Mouse (Mus musculus): ENCODE measurements around the gene Tspan9. TPM values are rescaled to one million over a fixed set of nuclear protein-coding genes. Genes with fewer than 3 reads are reported as not detected.

Gene Tspan9
- polyA plus RNA-seq, 1 experiment from 2014 or later, result 130 TPM

DNA sequence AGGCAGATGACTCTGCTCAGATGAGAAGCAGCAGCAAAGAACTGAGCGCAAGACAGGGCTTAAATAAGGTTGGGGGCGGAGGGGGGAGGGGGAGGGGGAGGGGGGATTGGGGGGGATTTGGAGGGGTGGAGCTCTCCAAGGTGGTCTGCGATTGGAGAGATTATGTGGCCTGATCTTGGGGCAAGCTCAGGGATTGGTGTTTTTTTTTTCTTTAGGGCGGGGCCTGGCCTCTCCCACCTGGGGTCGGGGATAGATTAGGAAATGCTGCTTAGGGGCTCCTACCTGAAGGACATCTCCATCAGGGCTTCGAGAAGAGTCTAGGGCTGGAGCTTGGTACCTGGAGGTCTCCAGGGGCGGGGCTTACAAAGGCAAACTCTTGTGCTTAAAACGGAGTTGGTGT lies 21.2 kb upstream of the Tspan9 start:
- Histone ChIP-seq H3K4me3 (ENCODE audit: low read depth, low read length) (no peak overlapping the region), H3K4me1 (ENCODE audit: control insufficient read depth, insufficient read depth, low read length) (peaks cover 6% of the 10 kb centered on the region; the same call in 1 of the 2 replicates), H3K4me2 (ENCODE audit: low read depth, low read length) (no peak overlapping the region), H3K27ac (replicated peaks; ENCODE audit: low read depth, low read length) (no peak overlapping the region), H3K9me3 (ENCODE audit: control insufficient read depth, low read length) (no peaks in the 10 kb centered on the region), H3K27me3 (replicated peaks; ENCODE audit: control insufficient read depth, insufficient read depth, low read length) (no peaks in the 10 kb centered on the region), H3K36me3 (ENCODE audit: control insufficient read depth, insufficient read depth, low read length) (no peaks in the 10 kb centered on the region), H3K9ac (ENCODE audit: low read depth, low read length) (no peak overlapping the region)
- 86% methylated on average over 7 of the region's 8 CpGs for WGBS
- DNase-seq (ENCODE audit: low spot score) (no peak), ATAC-seq (ENCODE audit: low read depth) (no peak)

DNA sequence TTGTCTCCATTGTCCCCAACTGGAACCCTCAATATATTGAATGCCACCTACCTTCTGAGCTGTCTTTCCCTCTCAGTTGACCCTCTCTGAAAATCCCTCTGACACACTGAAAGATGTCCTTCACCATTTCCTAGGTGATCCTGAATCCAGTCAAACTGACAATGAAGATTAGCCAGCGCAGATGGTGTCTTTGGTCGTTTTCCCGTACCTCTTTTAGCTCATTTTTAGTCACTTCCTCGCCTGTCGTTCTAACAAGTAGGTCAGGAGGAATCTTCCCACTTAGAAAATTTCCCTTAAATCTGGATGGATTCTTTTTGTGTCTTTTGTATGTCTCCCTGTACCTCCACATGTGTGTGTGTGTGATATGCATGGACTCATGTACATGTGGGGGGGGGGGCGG lies 15.7 kb upstream of the Tspan9 start:
- no peaks in the 10 kb centered on the region for H3K36me3 ChIP-seq (ENCODE audit: control insufficient read depth, insufficient read depth, low read length)
- 89% methylated on average over 6 of the region's 6 CpGs for WGBS
- no peak overlapping the region for H3K9ac ChIP-seq (ENCODE audit: low read depth, low read length)
- no peak overlapping the region for H3K4me2 ChIP-seq (ENCODE audit: low read depth, low read length)
- H3K9me3 ChIP-seq (ENCODE audit: control insufficient read depth, low read length), result no peaks in the 10 kb centered on the region
- no peak overlapping the region for H3K27ac ChIP-seq (replicated peaks; ENCODE audit: low read depth, low read length)
- ATAC-seq (ENCODE audit: low read depth) (no peak), DNase-seq (ENCODE audit: low spot score) (no peak)
- no peaks in the 10 kb centered on the region for H3K27me3 ChIP-seq (replicated peaks; ENCODE audit: control insufficient read depth, insufficient read depth, low read length)
- H3K4me1 ChIP-seq (ENCODE audit: control insufficient read depth, insufficient read depth, low read length), result no peaks in the 10 kb centered on the region
- no peak overlapping the region for H3K4me3 ChIP-seq (ENCODE audit: low read depth, low read length)

DNA sequence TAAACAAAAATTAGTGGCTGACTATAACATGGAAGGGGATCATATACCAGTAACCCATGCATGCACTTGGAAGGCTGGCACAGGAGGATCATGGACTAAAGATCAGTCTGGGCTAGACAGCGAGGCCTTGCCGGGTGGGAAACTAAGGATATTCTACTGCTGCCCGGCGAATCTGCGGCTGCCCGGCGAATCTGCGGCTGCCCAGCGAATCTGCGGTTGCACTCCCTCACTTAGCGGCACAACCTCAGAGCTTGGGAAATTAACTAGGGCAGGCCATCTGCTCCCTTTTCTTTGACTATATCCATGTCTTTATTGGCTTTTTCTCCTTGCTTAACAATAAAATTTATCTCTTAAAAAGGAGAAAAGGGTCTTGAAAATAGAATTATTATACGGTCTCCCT lies 14.6 kb upstream of the Tspan9 start:
- ATAC-seq (ENCODE audit: low read depth), result no peak
- Histone ChIP-seq H3K4me2 (ENCODE audit: low read depth, low read length) (no peak overlapping the region), H3K4me1 (ENCODE audit: control insufficient read depth, insufficient read depth, low read length) (no peaks in the 10 kb centered on the region), H3K27ac (replicated peaks; ENCODE audit: low read depth, low read length) (no peak overlapping the region), H3K9me3 (ENCODE audit: control insufficient read depth, low read length) (no peaks in the 10 kb centered on the region), H3K36me3 (ENCODE audit: control insufficient read depth, insufficient read depth, low read length) (no peaks in the 10 kb centered on the region), H3K27me3 (replicated peaks; ENCODE audit: control insufficient read depth, insufficient read depth, low read length) (no peaks in the 10 kb centered on the region), H3K9ac (ENCODE audit: low read depth, low read length) (no peak overlapping the region), H3K4me3 (ENCODE audit: low read depth, low read length) (no peak overlapping the region)
- no peak for DNase-seq (ENCODE audit: low spot score)
- 75% methylated on average over 12 of the region's 12 CpGs for WGBS

DNA sequence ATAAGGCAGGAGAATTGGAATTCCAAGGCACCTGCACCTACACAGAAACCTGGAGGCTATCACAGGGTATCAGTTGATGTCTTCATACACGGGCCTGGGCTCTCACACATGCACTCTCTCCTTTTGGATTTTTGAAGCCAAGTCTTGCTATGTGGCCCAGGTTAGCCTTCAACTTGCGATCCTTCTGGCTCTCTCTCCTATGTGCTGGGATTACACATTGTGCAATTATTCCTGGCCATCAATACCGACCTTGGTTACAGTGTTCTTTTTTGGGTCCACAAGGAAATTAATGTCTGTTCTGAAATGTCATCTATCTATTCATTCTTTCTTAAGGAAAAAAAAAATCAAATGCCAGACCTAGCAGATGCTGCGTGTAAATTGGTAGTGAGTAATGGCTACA lies 13.1 kb upstream of the Tspan9 start:
- Histone ChIP-seq H3K9me3 (ENCODE audit: control insufficient read depth, low read length) (no peaks in the 10 kb centered on the region), H3K27ac (replicated peaks; ENCODE audit: low read depth, low read length) (no peak overlapping the region), H3K4me2 (ENCODE audit: low read depth, low read length) (no peak overlapping the region), H3K9ac (ENCODE audit: low read depth, low read length) (no peak overlapping the region), H3K4me3 (ENCODE audit: low read depth, low read length) (no peak overlapping the region), H3K36me3 (ENCODE audit: control insufficient read depth, insufficient read depth, low read length) (no peaks in the 10 kb centered on the region), H3K4me1 (ENCODE audit: control insufficient read depth, insufficient read depth, low read length) (no peaks in the 10 kb centered on the region), H3K27me3 (replicated peaks; ENCODE audit: control insufficient read depth, insufficient read depth, low read length) (no peaks in the 10 kb centered on the region)
- ATAC-seq (ENCODE audit: low read depth) (no peak), DNase-seq (ENCODE audit: low spot score) (no peak)
- WGBS, result 83% methylated on average over 4 of the region's 4 CpGs

DNA sequence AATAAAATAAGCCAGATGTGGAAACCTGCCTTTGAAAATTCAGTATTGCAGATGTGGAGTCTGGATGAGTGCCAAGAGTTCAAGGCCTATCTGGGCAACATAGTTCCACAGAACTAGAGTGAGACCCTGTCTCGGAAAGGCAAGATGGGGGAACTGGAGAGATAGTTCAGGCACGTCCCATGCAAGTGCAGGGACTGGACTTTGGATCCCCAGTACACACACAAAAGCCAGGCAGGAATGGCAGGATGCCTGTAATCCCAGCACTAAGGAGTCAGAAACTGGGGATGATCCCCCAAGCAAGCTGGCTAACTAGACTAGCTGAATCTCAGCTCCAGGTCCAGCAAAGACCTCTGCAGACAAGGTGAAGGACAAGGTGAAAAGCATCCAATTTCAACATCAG lies 12.5 kb upstream of the Tspan9 start:
- no peak overlapping the region for H3K27ac ChIP-seq (replicated peaks; ENCODE audit: low read depth, low read length)
- H3K9me3 ChIP-seq (ENCODE audit: control insufficient read depth, low read length), result no peaks in the 10 kb centered on the region
- H3K4me2 ChIP-seq (ENCODE audit: low read depth, low read length), result no peak overlapping the region
- DNase-seq (ENCODE audit: low spot score), result no peak
- no peaks in the 10 kb centered on the region for H3K4me1 ChIP-seq (ENCODE audit: control insufficient read depth, insufficient read depth, low read length)
- ATAC-seq (ENCODE audit: low read depth), result no peak
- H3K4me3 ChIP-seq (ENCODE audit: low read depth, low read length), result no peak overlapping the region
- H3K9ac ChIP-seq (ENCODE audit: low read depth, low read length), result no peak overlapping the region
- WGBS, result 42% methylated on average over 2 of the region's 2 CpGs
- no peaks in the 10 kb centered on the region for H3K36me3 ChIP-seq (ENCODE audit: control insufficient read depth, insufficient read depth, low read length)
- no peaks in the 10 kb centered on the region for H3K27me3 ChIP-seq (replicated peaks; ENCODE audit: control insufficient read depth, insufficient read depth, low read length)

DNA sequence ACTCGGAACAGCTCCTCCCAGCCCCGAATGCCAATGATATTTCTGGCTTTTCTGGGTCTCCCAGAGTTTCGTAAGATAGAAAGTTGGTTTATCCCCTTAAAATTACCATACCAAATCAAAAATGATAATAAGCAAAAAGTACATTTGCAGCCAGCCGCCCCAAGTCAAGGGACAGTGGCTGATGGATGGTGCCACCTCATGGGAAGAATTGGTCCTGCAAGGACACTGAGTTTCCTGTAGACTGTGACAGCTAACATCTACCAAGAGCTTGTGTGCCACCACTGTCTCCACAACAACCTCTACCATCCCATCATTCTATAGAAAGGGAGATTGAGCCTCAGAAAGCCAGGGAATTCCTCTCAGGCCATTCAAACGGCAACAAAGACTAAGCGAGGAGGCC lies 2.4 kb upstream of the Tspan9 start:
- peaks cover 14% of the 10 kb centered on the region; the same call in 1 of the 2 replicates for H3K4me1 ChIP-seq (ENCODE audit: control insufficient read depth, insufficient read depth, low read length)
- no peak for ATAC-seq (ENCODE audit: low read depth)
- H3K9ac ChIP-seq (ENCODE audit: low read depth, low read length), result no peak overlapping the region
- DNase-seq (ENCODE audit: low spot score), result peak; percentile 48
- no peaks in the 10 kb centered on the region for H3K27me3 ChIP-seq (replicated peaks; ENCODE audit: control insufficient read depth, insufficient read depth, low read length)
- 55% methylated on average over 6 of the region's 6 CpGs for WGBS
- H3K27ac ChIP-seq (replicated peaks; ENCODE audit: low read depth, low read length), result no peak overlapping the region
- no peaks in the 10 kb centered on the region for H3K9me3 ChIP-seq (ENCODE audit: control insufficient read depth, low read length)
- H3K36me3 ChIP-seq (ENCODE audit: control insufficient read depth, insufficient read depth, low read length), result no peaks in the 10 kb centered on the region
- no peak overlapping the region for H3K4me3 ChIP-seq (ENCODE audit: low read depth, low read length)
- H3K4me2 ChIP-seq (ENCODE audit: low read depth, low read length), result no peak overlapping the region

DNA sequence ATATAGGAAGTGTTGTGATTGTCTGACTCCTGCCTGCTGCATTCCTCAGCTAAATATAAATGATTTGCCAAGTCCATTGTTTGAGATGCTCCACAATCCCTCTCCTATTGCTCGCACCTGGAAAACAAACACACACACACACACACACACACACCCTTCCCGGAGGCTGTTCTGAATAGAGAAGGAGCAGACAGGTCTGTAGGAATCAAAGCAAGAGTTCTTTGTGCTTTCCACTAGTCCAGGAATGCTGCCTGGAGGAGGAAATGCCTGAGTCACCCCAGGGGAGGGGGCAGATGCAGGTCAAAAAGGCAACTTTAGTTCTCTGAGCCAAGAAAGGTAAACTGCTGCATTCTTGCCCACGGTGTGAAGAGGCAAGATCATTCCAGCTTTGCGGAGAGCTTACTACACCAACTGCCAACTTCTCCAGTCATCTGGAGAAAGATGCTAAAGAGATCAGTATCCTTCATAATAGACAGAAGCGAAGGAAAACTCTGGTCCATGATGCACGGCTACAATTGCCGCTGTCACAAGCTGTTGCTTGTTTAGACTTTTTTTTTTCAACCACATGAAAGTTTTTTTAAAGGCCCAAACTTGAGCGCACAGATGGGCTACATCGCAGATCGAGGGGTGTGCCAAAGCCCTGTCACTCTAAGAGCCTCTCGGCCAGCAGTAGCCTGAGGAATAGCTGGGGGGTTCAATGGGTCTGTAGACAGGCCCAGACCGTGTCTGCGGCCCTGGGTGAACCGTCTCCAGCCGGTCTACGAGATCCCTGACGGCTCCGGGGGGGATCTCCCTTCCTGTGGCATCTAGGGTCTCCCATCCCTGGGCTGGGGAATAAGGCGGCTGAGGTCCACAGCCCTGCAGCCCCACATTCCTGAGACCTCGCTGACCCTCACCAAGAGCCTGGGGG lies 770 bp downstream of the Tspan9 start:
- H3K27me3 ChIP-seq (replicated peaks; ENCODE audit: control insufficient read depth, insufficient read depth, low read length), result no peaks in the 10 kb centered on the region
- H3K4me2 ChIP-seq (ENCODE audit: low read depth, low read length), result peak overlapping the region; percentile 88
- H3K36me3 ChIP-seq (ENCODE audit: control insufficient read depth, insufficient read depth, low read length), result no peaks in the 10 kb centered on the region
- peak; percentile 23 for ATAC-seq (ENCODE audit: low read depth)
- H3K27ac ChIP-seq (replicated peaks; ENCODE audit: low read depth, low read length), result peak overlapping the region; percentile 86
- no peaks in the 10 kb centered on the region for H3K9me3 ChIP-seq (ENCODE audit: control insufficient read depth, low read length)
- H3K4me1 ChIP-seq (ENCODE audit: control insufficient read depth, insufficient read depth, low read length), result peaks cover 14% of the 10 kb centered on the region; the same call in 1 of the 2 replicates
- 2% methylated on average over 20 of the region's 20 CpGs for WGBS
- H3K4me3 ChIP-seq (ENCODE audit: low read depth, low read length), result peak overlapping the region; percentile 76
- DNase-seq (ENCODE audit: low spot score), result peak; percentile 59
- peak overlapping the region; percentile 88 for H3K9ac ChIP-seq (ENCODE audit: low read depth, low read length)

DNA sequence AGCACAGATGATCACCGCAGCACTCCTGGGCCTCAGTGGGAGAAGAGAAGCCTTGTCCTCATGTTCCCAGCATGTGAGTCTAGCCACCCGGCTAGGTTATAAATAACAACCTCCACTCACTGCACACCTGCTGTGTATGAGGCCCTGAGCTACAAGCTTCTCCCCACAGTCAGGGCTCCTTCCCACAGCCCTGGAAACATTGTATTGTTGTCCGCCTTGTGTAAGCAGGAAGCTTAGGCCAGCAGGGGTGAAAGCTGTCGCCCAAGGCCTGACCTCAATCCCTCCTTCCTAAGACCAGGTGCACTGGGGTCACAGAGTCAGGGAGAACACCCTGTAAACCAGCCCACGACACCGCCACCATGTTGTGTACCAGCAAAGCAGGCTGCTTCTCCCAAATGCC lies 2.7 kb downstream of the Tspan9 start:
- Histone ChIP-seq H3K9ac (ENCODE audit: low read depth, low read length) (no peak overlapping the region), H3K4me1 (ENCODE audit: control insufficient read depth, insufficient read depth, low read length) (peaks cover 30% of the 10 kb centered on the region), H3K27me3 (replicated peaks; ENCODE audit: control insufficient read depth, insufficient read depth, low read length) (no peaks in the 10 kb centered on the region), H3K4me3 (ENCODE audit: low read depth, low read length) (no peak overlapping the region), H3K9me3 (ENCODE audit: control insufficient read depth, low read length) (no peaks in the 10 kb centered on the region), H3K36me3 (ENCODE audit: control insufficient read depth, insufficient read depth, low read length) (no peaks in the 10 kb centered on the region), H3K27ac (replicated peaks; ENCODE audit: low read depth, low read length) (no peak overlapping the region), H3K4me2 (ENCODE audit: low read depth, low read length) (no peak overlapping the region)
- DNase-seq (ENCODE audit: low spot score) (no peak), ATAC-seq (ENCODE audit: low read depth) (no peak)
- WGBS, result 54% methylated on average over 6 of the region's 6 CpGs

DNA sequence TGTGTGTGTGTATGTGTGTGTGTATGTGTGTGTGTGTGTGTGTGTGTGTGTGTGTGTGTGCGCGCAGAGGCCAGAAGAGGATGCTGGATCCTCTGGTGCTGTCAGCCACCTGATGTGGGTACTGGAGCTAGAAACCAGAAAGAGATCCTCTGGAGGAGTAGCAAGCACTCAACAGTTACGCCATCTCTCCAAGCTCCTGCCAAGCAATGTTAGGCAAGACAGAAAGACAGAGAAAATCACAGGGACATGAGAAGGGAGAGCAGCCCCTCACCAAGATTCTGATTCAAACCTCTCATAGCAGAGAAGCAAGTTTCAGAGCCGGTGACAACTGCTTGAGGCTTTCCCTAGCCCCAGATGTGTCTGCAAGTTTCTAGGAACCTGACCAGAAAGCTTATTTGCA lies 5.5 kb downstream of the Tspan9 start:
- H3K4me1 ChIP-seq (ENCODE audit: control insufficient read depth, insufficient read depth, low read length), result peaks cover 48% of the 10 kb centered on the region
- H3K27me3 ChIP-seq (replicated peaks; ENCODE audit: control insufficient read depth, insufficient read depth, low read length), result no peaks in the 10 kb centered on the region
- no peak for ATAC-seq (ENCODE audit: low read depth)

More for the DNA sequence above, 5.5 kb downstream of the Tspan9 start:
- H3K9me3 ChIP-seq (ENCODE audit: control insufficient read depth, low read length), result no peaks in the 10 kb centered on the region
- 89% methylated on average over 4 of the region's 4 CpGs for WGBS
- H3K27ac ChIP-seq (replicated peaks; ENCODE audit: low read depth, low read length), result no peak overlapping the region
- no peak overlapping the region for H3K9ac ChIP-seq (ENCODE audit: low read depth, low read length)
- H3K4me3 ChIP-seq (ENCODE audit: low read depth, low read length), result no peak overlapping the region
- no peak for DNase-seq (ENCODE audit: low spot score)
- no peak overlapping the region for H3K4me2 ChIP-seq (ENCODE audit: low read depth, low read length)
- H3K36me3 ChIP-seq (ENCODE audit: control insufficient read depth, insufficient read depth, low read length), result no peaks in the 10 kb centered on the region
